Mouse (Mus musculus): ENCODE measurements around the gene Foxk1.

- TF ChIP-seq CTCF (conservative IDR thresholded peaks at IDR 0.05; ENCODE audit: low read length) (no peak), NANOG (IDR thresholded peaks at IDR 0.05; ENCODE audit: borderline replicate concordance, low read length) (no peak), POU5F1 (IDR thresholded peaks at IDR 0.05; ENCODE audit: borderline replicate concordance, low read length) (no peak)
These were observed 94.2 kb downstream of the Foxk1 start for GRCm38 (mm10) chr5:142495321-142496096.

Data from E14TG2a.4 (cell line).